Mouse (Mus musculus): Measurements from ENCODE around the gene Fads3. TPM values are rescaled to one million over a fixed set of nuclear protein-coding genes. Genes with fewer than 3 reads are reported as not detected.

The Fads3 gene
- polyA plus RNA-seq, 1 experiment from 2014 or later: 9.6 TPM

DNA sequence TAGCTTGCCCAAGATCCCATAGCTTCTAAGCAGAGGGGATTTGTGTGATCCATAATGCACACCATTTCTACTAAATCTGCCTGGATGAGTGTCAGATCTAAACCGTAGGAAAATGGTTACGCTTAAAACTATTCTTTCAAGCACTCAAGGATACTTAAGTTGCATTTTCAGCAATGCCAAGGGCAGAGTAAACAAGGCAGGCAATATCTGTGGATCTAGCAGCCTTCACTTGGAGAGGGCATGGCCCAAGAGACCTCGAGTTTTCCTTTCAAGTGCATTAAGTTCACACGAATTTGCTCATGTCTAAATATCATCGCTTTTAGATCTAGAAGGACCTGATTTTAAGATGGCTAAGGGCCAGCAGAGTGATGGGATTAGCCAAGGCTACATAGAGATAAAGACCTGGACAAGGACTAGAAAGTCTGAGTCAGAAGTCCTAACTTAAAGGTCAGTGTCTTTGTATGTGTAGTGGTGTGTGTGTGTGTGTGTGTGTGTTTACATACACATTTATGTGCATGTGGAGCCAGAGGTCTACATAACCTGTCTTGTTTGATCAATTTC lies 65.8 kb downstream of the Fads3 start:
- no peak for ATAC-seq (ENCODE audit: low FRiP score, low read depth)
- Histone ChIP-seq H3K27me3 (no peaks in the 10 kb centered on the region), H3K4me3 (no peak overlapping the region), H3K9me3 (no peaks in the 10 kb centered on the region), H3K4me2 (replicated peaks) (no peak overlapping the region), H3K27ac (replicated peaks) (no peak overlapping the region), H3K9ac (replicated peaks) (no peak overlapping the region), H3K36me3 (no peaks in the 10 kb centered on the region), H3K4me1 (peaks cover 9% of the 10 kb centered on the region; the same call in 1 of the 2 replicates)
- 87% methylated on average over 5 of the region's 5 CpGs for WGBS

DNA sequence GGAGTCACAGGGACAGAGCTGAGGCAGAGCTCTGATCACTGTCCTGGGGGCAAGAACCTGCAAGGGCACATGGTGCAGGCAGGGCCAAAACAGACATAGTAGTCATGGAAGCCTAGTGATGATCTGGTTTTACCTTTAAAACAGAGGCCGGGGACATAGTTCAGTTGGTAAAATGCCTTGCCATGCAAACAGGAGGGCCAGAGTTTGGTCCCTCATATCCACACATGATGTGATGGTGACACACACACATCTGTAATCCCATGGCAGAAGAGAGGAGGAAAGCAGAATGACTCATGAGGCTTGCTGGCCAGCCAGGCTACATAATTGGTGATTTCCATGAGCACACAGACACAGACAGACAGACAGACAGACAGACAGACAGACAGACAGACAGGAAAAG lies 66.8 kb downstream of the Fads3 start:
- WGBS: 96% methylated on average over 1 of the region's 1 CpGs
- H3K4me1 ChIP-seq: no peaks in the 10 kb centered on the region
- H3K9me3 ChIP-seq: no peaks in the 10 kb centered on the region
- no peak for ATAC-seq (ENCODE audit: low FRiP score, low read depth)
- no peak overlapping the region for H3K4me2 ChIP-seq (replicated peaks)
- H3K36me3 ChIP-seq: no peaks in the 10 kb centered on the region
- H3K27ac ChIP-seq (replicated peaks): no peak overlapping the region
- no peak overlapping the region for H3K4me3 ChIP-seq
- no peak overlapping the region for H3K9ac ChIP-seq (replicated peaks)
- H3K27me3 ChIP-seq: no peaks in the 10 kb centered on the region

DNA sequence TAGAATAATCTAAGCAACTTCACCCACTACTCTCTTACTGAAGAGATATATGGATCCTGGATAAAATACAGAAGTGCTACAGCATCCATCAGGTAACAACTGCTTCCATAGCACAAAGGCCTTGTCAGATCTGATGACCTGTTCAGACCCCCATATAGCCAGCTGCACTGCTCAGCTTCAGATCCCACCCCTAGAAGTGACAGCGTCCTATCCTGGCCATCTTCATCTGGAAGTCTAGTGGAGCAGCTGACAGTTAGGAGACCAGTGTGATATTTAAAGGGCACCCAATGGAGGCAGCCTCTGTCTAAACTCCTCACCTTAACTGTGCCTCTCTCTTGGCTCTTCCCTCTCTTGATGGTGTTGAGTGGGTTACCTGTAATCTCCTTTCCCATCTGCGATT lies 67.3 kb downstream of the Fads3 start:
- WGBS: 93% methylated on average over 2 of the region's 2 CpGs
- no peaks in the 10 kb centered on the region for H3K9me3 ChIP-seq
- no peaks in the 10 kb centered on the region for H3K4me1 ChIP-seq
- no peaks in the 10 kb centered on the region for H3K27me3 ChIP-seq
- H3K4me3 ChIP-seq: no peak overlapping the region
- H3K27ac ChIP-seq (replicated peaks): no peak overlapping the region
- H3K9ac ChIP-seq (replicated peaks): no peak overlapping the region
- H3K4me2 ChIP-seq (replicated peaks): no peak overlapping the region
- ATAC-seq (ENCODE audit: low FRiP score, low read depth): no peak
- no peaks in the 10 kb centered on the region for H3K36me3 ChIP-seq

Other genes with a start within 250 kb of the Fads3 start
- gene Scgb2a2, start 194.0 kb upstream of the Fads3 start, polyA plus RNA-seq (2016; fragmentation: Nextera tagmentation; extraction: Ambion mirVana): not detected in 2 replicates
- gene Incenp, start 142.0 kb upstream of the Fads3 start, polyA plus RNA-seq (2016; fragmentation: Nextera tagmentation; extraction: Ambion mirVana): 118 and 121 TPM in 2 replicates
- gene Fth1, start 61.0 kb upstream of the Fads3 start, polyA plus RNA-seq (2016; fragmentation: Nextera tagmentation; extraction: Ambion mirVana): 1,351 and 1,421 TPM in 2 replicates
- 1.1 TPM in 2 replicates for gene Best1, start 39.9 kb upstream of the Fads3 start, polyA plus RNA-seq (2016; fragmentation: Nextera tagmentation; extraction: Ambion mirVana)
- 28.2 and 34.2 TPM in 2 replicates for gene Rab3il1, start 39.9 kb upstream of the Fads3 start, polyA plus RNA-seq (2016; fragmentation: Nextera tagmentation; extraction: Ambion mirVana)
- gene Fads2, start 60.2 kb downstream of the Fads3 start, polyA plus RNA-seq (2016; fragmentation: Nextera tagmentation; extraction: Ambion mirVana): 220 and 225 TPM in 2 replicates
- 192 and 201 TPM in 2 replicates for gene Fads1, start 141.3 kb downstream of the Fads3 start, polyA plus RNA-seq (2016; fragmentation: Nextera tagmentation; extraction: Ambion mirVana)
- gene Tmem258, start 162.4 kb downstream of the Fads3 start, polyA plus RNA-seq (2016; fragmentation: Nextera tagmentation; extraction: Ambion mirVana): 298 and 313 TPM in 2 replicates
- gene Fen1, start 162.6 kb downstream of the Fads3 start, polyA plus RNA-seq (2016; fragmentation: Nextera tagmentation; extraction: Ambion mirVana): 95.9 and 98.9 TPM in 2 replicates
- 1.1 and 1.5 TPM in 2 replicates for gene Myrf, start 199.2 kb downstream of the Fads3 start, polyA plus RNA-seq (2016; fragmentation: Nextera tagmentation; extraction: Ambion mirVana)

Measured in midbrain, embryonic 12.5 days (tissue).